Mouse (Mus musculus) cortical plate, adult 2 months (tissue): ENCODE measurements around the gene Tshz2. TPM values are rescaled to one million over a fixed set of nuclear protein-coding genes. Genes with fewer than 3 reads are reported as not detected.

Experiments
- H3K27ac ChIP-seq: fragments of 200-500 bp; 2 replicates; pipeline ENCODE4 v1.5.1; 2012; ENCODE audit warnings: low read length, control low read depth, inconsistent platforms; ENCODE audit not compliant: insufficient read depth
- H3K4me1 ChIP-seq: fragments of 200-500 bp; 2 replicates; pipeline ENCODE4 v1.6.1; 2011; ENCODE audit warnings: low read length; ENCODE audit not compliant: control insufficient read depth, insufficient read depth
- H3K4me3 ChIP-seq: fragments of 200-500 bp; 2 replicates; pipeline ENCODE4 v1.5.1; 2011; ENCODE audit warnings: mild to moderate bottlenecking, low read length, control low read depth; ENCODE audit not compliant: insufficient read depth
- CTCF ChIP-seq: fragments of 200-500 bp; IDR thresholded peaks from 2 replicates; pipeline ENCODE4 v1.5.1; 2011; ENCODE audit warnings: mild to moderate bottlenecking, control low read depth, low read length; ENCODE audit not compliant: insufficient read depth; ENCODE audit errors: extremely low read depth
- POLR2A ChIP-seq: fragments of 200-500 bp; IDR thresholded peaks from 2 replicates; pipeline ENCODE4 v1.6.1; 2011; ENCODE audit warnings: mild to moderate bottlenecking, low read length, control low read depth; ENCODE audit not compliant: insufficient read depth; ENCODE audit errors: extremely low read depth
- polyA plus RNA-seq: library from polyadenylated mRNA; depleted of rRNA; stranded (reverse); fragments of >200 nt; gene quantifications from 2 replicates; pipeline ENCODE4 v1.2.3, GENCODE M21; 2012

The Tshz2 gene
- polyA plus RNA-seq, 1 experiment: 46.5 TPM

DNA sequence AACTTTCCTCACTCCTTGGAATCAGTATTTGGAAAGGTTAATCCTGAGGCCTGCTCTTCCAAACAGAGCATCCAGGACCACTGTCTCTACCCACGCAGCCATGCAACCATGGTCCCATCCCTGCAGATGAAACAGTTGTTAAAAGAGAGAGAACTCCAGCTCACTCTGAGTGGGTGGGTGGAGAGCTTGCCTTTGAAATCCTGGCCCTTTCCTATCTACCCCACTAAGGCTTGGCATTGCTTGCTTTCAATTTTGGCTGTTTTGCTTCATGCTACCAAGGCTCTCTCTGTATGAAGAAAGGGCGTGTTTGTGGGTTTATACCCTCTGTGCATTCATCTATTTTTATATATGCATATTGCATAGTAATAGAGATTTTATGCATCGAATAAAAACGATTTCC lies 33.2 kb upstream of the Tshz2 start:
- H3K27ac ChIP-seq: peak overlapping the region; percentile 10; the same call in 1 of the 2 replicates
- no peak for TF ChIP-seq CTCF
- TF ChIP-seq POLR2A: no peak

DNA sequence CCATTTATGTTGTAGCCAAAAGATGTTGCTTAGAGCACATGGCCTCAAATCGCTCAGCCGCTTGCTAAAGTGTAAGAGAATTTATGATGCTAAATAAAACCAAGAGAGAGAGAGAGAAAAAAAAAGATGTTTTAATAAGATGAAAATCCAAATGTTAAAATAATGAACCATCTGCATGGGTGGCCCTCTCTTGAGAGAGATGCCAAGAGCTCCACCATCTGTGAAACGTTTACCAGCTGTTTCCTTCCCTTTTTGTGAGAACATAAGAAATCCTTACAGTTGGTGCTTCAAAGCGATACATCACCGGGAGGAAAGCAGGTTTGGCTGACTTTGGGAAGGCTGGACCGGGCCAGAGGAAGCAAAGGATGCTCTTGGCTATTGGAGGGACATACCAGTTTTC lies 32.6 kb upstream of the Tshz2 start:
- H3K4me1 ChIP-seq: peaks cover 4% of the 10 kb centered on the region; the same call in 1 of the 2 replicates
- H3K27ac ChIP-seq: no peak overlapping the region
- TF ChIP-seq CTCF (no peak), POLR2A (no peak)
- H3K4me3 ChIP-seq: no peak overlapping the region

More for the DNA sequence above, 33.2 kb upstream of the Tshz2 start:
- Histone ChIP-seq H3K4me3 (no peak overlapping the region), H3K4me1 (peaks cover 4% of the 10 kb centered on the region; the same call in 1 of the 2 replicates)

DNA sequence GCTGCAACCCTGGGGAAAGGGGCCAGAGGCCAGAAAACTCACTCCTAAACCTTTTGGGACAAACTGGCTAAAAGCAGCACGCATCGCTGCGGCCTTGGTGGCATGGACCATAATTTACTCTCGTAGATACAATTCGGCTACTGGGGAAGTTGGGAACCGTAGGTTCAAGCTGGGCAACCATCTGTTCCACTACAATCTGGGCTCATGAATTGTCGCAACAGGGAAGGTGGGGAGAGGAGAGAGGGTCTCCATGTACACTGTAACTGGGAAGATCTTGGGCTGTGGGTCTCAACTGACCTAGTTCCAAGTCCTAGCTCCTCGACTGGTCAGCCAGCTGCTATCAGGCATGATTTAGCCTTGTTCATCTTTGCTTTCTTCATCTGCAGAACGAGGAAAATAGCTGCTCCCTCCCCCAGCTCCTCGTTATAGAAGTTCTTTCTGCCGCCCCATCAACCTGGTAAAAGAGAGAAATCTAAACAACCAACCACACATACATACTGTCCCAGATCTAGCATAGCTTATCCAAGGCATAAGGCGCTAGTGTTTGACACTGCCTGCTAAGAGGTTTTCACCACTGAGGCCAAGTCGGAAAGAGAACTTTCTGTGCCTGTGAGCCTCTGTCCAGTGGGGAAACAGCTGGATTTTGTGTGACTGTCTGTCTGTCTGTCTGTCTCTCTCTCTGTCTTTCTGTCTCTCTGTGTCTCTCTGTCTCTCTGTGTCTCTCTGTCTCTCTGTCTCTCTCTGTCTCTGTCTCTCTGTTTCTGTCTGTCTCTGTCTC lies 25.7 kb upstream of the Tshz2 start:
- H3K4me1 ChIP-seq: peaks cover 6% of the 10 kb centered on the region
- TF ChIP-seq CTCF (no peak), POLR2A (no peak)
- no peak overlapping the region for H3K27ac ChIP-seq
- H3K4me3 ChIP-seq: no peak overlapping the region

DNA sequence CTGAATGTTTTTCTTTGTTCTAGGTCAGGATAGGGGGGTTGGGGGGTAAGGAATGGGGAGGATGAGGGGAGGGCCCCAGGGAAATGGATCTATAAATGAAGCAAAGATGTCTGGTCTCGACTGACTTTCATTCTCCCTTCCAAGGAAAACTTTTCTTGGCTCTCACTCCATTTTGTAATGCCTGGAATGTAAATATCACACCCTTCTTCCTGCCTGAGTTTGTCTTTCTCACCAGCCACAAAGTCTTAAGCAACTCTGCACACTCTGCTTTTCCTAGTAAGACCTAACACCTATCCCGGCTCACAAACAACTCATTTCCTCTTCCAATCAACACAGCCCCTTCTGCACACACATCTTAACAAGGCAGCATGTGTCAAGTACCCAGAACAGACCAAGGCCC lies 25.0 kb upstream of the Tshz2 start:
- no peak for TF ChIP-seq CTCF
- TF ChIP-seq POLR2A: no peak
- Histone ChIP-seq H3K27ac (no peak overlapping the region), H3K4me3 (no peak overlapping the region), H3K4me1 (peaks cover 6% of the 10 kb centered on the region)

DNA sequence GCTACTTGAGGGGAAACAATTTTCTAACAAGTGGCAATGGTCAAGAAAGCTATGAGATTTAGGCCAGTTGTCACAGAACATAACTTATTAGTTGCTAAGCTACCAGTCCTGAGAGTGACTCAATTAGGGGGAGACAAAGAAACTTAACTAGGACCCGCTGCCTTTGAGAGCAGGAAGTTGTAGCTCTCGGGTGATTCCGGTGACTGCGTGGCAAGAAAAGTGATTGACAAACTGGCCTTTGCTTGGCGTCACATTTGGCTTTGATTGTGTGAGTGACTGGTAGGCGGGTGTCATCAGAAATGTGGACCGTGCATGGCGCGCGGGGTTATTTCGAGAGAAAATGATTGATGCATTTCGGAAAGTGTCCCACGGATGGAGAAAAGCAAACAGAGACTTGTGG lies 22.9 kb upstream of the Tshz2 start:
- peaks cover 6% of the 10 kb centered on the region for H3K4me1 ChIP-seq

DNA sequence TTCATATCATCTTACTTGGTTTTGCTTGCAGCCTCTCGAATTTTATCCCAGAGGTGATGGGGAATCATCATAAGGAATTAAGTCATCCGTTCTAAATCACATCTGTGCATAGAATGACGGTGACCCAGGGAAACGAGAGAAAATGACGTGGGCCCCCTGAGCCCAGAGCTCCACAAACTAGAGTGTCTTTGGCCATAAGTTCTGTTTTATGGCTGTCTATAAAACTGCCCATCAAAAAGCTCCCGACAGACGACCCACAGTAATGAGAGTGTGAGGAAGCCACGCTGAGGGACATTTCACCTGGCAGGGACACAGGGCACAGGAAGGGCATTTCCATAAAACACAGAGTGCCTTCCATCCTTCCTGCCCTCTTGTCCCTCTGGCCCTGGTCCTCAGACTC lies 21.9 kb upstream of the Tshz2 start:
- no peak overlapping the region for H3K27ac ChIP-seq
- no peak overlapping the region for H3K4me3 ChIP-seq
- TF ChIP-seq CTCF (no peak), POLR2A (no peak)
- peaks cover 6% of the 10 kb centered on the region for H3K4me1 ChIP-seq

More for the DNA sequence above, 22.9 kb upstream of the Tshz2 start:
- no peak overlapping the region for H3K4me3 ChIP-seq
- TF ChIP-seq CTCF (no peak), POLR2A (no peak)
- H3K27ac ChIP-seq: no peak overlapping the region

DNA sequence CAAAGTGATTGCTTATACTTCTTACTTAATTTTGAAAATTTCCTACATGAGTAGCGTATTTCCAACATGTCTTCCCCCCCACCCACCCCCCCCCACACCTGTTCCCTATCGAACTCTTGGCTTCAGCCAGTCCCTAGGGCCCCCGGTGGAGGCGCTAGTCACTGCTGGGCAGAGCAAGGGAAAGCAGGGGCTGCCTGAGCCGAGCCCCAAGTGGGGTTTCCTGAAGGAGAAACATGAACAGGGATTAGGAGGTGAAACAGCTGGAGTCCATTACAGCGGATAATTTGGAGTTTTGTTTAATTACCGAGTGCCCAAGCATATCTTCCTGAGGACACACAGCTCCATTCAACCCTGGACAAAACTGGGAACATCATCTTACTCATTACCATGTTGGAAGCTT lies 21.3 kb upstream of the Tshz2 start:
- Histone ChIP-seq H3K4me1 (peaks cover 6% of the 10 kb centered on the region), H3K4me3 (no peak overlapping the region), H3K27ac (no peak overlapping the region)
- TF ChIP-seq POLR2A (no peak), CTCF (no peak)

DNA sequence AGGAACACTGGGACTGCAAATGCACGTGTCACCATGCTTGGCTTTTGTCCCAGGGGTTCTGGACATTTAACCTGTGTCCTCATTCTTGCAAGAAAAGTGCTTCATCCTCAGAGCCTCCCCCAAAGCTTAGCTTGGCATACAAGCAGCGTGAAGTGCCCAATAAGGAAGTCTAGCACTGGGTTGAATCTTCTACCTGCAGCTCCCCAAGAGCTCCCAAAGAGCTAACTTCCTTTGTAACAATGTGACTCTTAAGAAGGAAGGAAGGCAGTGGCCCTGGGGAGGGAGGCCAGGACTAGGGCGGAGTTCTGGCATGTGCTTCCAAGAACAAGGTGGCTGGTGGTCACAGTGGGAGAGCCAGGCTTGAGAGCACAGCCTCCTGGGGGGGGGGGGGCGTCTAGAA lies 18.1 kb upstream of the Tshz2 start:
- TF ChIP-seq CTCF (no peak), POLR2A (no peak)
- Histone ChIP-seq H3K27ac (no peak overlapping the region), H3K4me1 (no peaks in the 10 kb centered on the region), H3K4me3 (no peak overlapping the region)

DNA sequence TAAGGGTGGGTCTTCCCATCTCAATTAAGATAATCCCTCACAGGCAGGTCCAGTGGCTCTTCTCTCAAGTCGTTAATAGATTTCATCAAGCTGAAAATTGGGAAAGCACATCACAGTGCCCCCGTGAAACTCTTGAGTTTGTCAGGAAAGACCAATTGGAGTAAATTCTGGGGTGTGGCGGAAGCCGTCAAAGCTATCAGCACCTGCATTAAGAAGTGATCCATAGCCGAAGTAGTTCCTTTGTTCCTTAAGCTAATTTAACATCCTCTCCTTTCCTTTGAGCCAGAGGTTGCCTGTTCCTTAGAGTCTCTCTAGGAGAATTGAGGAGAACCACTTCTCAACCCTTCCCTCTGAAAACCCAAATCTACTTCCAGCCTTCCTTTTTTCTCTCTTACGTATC lies 16.8 kb upstream of the Tshz2 start:
- TF ChIP-seq POLR2A: no peak
- no peak for TF ChIP-seq CTCF
- H3K4me3 ChIP-seq: no peak overlapping the region
- no peaks in the 10 kb centered on the region for H3K4me1 ChIP-seq
- no peak overlapping the region for H3K27ac ChIP-seq

DNA sequence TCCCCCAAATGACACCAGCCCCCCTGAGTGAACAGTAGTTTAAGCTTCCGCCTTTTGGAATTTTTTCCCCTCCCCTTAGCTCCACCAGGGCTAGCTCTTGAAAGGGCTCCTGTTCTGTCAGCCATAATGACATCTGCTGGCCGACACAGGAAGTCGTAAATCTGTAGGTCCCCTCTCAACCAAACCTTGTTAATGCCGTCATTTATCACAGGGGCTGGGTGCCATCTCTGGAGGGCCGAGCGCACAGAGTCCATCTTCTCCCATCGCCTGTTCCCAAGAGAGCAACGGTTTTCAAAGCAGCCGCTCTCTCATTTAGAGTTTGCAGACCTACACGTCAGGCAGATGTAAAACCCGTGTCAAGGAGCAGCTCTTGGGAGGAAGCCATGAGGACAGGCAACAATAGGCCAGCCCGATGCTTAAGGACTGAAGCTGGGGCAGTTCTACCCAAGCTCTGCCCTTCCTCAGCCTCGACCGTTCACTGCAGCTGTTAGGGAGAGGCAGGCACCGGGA lies 11.6 kb upstream of the Tshz2 start:
- Histone ChIP-seq H3K4me3 (no peak overlapping the region), H3K27ac (no peak overlapping the region), H3K4me1 (no peaks in the 10 kb centered on the region)
- TF ChIP-seq CTCF: 0 out of 2 replicates have a peak, but pooled peaks have one; percentile 23
- no peak for TF ChIP-seq POLR2A
